Mouse (Mus musculus) right cerebral cortex, postnatal 25 days (tissue): ENCODE measurements around the gene Gorasp2.

Experiments
- DNase-seq: peaks from one replicate; pipeline ENCODE4 v3.0.0; 2022

The Gorasp2 gene

DNA sequence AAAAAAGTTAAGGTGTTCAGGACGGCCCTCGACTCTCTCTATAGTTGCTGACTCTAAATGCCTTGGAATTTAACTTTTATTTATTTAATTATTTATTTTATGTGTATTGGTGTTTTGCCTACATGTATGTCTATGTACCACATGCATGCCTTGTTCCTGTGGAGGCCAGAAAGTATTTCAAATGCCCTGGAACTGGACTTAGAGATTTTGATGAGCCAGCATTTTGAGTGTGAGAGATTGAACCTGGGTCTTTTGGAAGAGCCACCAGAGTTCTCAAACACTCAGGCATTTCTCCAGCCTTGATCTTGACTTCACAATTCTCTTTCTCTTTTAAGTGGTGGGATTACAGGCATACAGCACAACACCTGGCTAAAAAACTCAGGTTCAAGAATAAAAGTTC lies 90.3 kb downstream of the Gorasp2 start:
- no peak for DNase-seq

DNA sequence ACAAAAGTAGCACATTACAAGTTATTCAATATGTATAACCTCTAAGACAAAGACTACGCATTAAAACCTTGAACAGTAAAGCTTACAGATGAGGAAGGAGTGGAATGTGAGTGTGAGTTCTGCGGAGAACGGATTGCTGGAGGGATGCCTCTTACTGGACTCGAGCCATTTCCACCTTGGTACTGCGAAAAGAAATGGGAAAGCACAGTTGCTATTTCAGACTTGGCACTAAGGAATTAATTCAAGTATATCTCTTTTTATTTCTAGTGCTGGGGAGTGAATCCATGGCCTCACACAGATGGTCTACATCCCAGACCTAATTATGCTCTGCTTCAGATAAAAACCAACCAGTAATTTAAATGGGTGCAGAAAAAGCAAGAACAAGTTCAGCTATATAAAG lies 90.8 kb downstream of the Gorasp2 start:
- peak; percentile 26 for DNase-seq
